Mouse (Mus musculus): ENCODE results near the gene Zmynd8.

Gene Zmynd8

DNA sequence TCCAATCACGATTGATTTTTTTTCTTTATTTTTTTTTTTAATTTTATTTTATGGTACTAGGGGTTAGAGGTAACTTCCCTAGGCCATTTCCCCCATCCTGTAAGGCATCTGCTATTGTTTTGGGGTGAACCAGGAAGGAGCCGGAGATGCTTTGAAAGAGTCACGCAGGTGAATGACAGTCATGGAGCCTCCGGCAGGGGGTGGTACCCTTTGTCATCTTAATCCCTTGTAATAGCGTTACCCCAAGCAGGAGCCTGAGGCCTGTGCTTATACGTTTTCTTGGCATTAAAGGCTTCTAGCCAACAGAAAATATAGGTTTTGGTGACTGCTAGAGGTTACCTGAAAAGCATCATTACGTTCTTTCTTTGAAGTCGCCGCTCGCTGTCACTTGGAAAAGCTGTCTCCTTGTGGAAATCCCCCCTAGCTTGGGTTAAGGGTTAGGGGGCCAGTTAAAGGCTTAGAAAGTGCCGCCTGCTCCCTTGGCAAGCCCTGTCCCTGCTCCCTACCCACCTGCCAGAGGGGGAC lies 157.2 kb downstream of the Zmynd8 start:
- no peak for DNase-seq

DNA sequence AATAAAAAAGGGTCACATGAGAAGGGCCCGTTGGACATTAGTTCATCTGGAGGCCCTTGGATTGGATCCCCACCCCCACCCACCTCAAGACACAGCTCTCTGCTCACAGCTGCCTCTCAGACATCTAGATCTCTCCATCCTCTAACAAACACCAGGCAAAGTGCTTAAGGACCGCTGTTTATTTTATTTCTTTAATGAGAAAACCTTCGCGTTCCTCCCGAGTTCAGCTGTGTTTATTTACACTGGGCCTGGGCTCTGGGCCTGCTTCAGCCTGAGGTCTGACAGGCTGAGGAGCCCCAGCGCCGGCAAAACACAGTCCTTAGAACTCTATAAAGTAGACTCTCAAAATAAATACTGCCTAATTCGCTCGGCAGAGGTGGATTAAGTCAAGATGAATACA lies 157.8 kb downstream of the Zmynd8 start:
- DNase-seq = no peak

DNA sequence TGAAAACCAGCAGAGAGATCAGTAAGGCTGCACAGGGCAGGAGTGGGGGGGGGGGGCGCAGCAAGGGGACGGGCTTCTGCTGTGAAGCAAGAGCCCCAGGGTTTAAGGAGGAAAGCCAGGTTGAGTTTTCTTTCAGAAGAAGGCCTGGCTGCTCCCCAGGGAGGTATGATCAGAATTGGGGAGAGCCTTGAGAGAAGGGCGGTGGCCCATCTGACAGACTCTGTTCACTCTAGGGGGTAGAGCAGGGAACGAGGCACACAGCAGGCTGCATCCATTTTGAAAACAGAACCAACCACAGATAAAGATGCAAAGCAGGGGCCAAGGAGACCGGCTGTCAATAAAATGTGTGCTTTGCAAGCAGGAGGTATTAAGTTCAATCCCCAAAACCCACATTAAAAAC lies 158.4 kb downstream of the Zmynd8 start:
- DNase-seq = no peak

DNA sequence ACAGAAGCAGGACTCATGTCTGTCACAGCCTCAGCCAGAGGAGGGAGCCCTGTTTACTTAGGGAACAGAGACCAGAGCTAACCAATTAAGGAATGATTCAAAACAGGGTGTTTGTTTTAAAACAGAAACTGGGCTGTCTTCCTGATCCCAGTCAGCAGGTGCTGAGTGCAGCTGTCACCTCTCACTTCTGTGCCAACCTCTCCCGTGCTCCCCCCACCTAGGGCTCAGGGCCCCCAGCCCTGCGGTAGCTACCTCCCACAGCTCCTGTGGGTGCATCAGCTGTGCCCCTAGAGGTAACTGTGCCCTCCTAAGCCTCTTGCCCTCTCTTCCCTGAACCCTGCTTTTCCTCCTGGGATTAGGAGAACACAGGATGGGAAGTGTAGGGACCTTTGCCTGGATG lies 162.5 kb downstream of the Zmynd8 start:
- DNase-seq = no peak
